In genomic region chr19:56254751-56255150, GRCm38 (mm10) we compare ENCODE assay signal across 10 mouse cellular contexts. TPM values are rescaled to one million over a fixed set of nuclear protein-coding genes. Genes with fewer than 3 reads are reported as not detected.
DNase-seq lines count a peak whose midpoint lies in the region; ATAC-seq lines count a peak whose summit lies in the region.
"Had no signal": no experiment of that assay in that cellular context is flagged by ENCODE, and none has a peak within 500 bp of the region (broad histone marks: within the 10 kb centered on the region; RNA-seq: fewer than 3 reads in every experiment).

No protein-coding gene starts in this region.

- no peaks in the 10 kb centered on the region for H3K9me3 ChIP-seq in stomach, embryonic 16.5 days (replicated peaks; ENCODE audit: control insufficient read depth, low read length)
- H3K9me3 ChIP-seq: stomach, embryonic 15.5 days had no signal

- H3K9ac ChIP-seq in stomach, embryonic 16.5 days (ENCODE audit: low read length), result no peak overlapping the region
- H3K9ac ChIP-seq: stomach, embryonic 15.5 days had no signal

- no peak overlapping the region for H3K27ac ChIP-seq in stomach, embryonic 16.5 days (ENCODE audit: low read length)
- H3K27ac ChIP-seq: stomach, embryonic 15.5 days had no signal

- 0 out of 2 replicates have a peak, but pooled peaks cover 3% of the 10 kb centered on the region for H3K4me1 ChIP-seq in stomach, embryonic 16.5 days (ENCODE audit: control insufficient read depth, insufficient read depth, low read length)

- H3K4me2 ChIP-seq in stomach, embryonic 16.5 days (ENCODE audit: low read depth, low read length), result no peak overlapping the region
- H3K4me2 ChIP-seq: stomach, embryonic 15.5 days had no signal

- no peaks in the 10 kb centered on the region for H3K36me3 ChIP-seq in stomach, embryonic 16.5 days (ENCODE audit: control insufficient read depth, insufficient read depth, low read length)
- H3K36me3 ChIP-seq: stomach, embryonic 15.5 days had no signal

- ATAC-seq in stomach, embryonic 16.5 days (ENCODE audit: insufficient read depth, low FRiP score), result peak; percentile 19; the same call in 1 of the 2 replicates

- whole genome bisulfite sequencing in stomach, embryonic 16.5 days, result 55% methylated on average over 7 of the region's 7 CpGs

- H3K27me3 ChIP-seq in stomach, embryonic 16.5 days (ENCODE audit: control insufficient read depth, insufficient read depth, low read length), result no peaks in the 10 kb centered on the region; the same call in 1 of the 2 replicates
- H3K27me3 ChIP-seq: stomach, embryonic 15.5 days had no signal

- H3K4me3 ChIP-seq in stomach, embryonic 16.5 days (replicated peaks; ENCODE audit: low read length), result no peak overlapping the region
- H3K4me3 ChIP-seq: stomach, embryonic 15.5 days had no signal

- intact Hi-C loops in gastrocnemius, postnatal 14 days (cut with DNase I; ENCODE audit: low total_unique reads), result no loop called here
- intact Hi-C loops in heart, postnatal 25 days (cut with DNase I), result loop anchor here (1.0 to 5.0 kb wide), 3 partner anchors 42 to 918 kb away; no protein-coding TSS in a partner anchor

- DNase-seq in gastrocnemius, adult 18-20 months (ENCODE audit: low spot score), result peak; percentile 13
- no peak for DNase-seq in gastrocnemius, adult 8-10 months (ENCODE audit: low spot score in 2 of 2)
- DNase-seq in ovary, postnatal 14 days (ENCODE audit: low spot score), result peak; percentile 40
- DNase-seq in ovary, postnatal 36 days (ENCODE audit: low spot score), result no peak
- DNase-seq in gastrocnemius, postnatal 14 days, result peak; percentile 52
- no peak for DNase-seq in cerebellum, adult 18-20 months
- DNase-seq in heart, postnatal 25 days (ENCODE audit: low spot score), result no peak

RNA-seq across cellular contexts. Expression of gene Habp2, which starts 32.2 kb away (rescaled TPM):
- total RNA-seq in gastrocnemius, adult 18-20 months (2021), result not detected
- total RNA-seq in gastrocnemius, adult 8-10 months (2022), result under 1 TPM in 1 of 4 experiments, not detected in 3; 0.16 TPM
- total RNA-seq in gastrocnemius, postnatal 14 days (2021), result not detected
- 34.5 and 41.5 TPM in 2 replicates for polyA plus RNA-seq in stomach, embryonic 16.5 days (2015; fragmentation: Nextera tagmentation; extraction: Ambion mirVana)
- total RNA-seq in heart, postnatal 25 days (2021), result not detected
- total RNA-seq: gastrocnemius, postnatal 36 days had no signal

Comparison
In these comparisons a context has a peak if more than half of its experiments do, and no peak if none do; other contexts are left out.
1. DNase-seq: peak in gastrocnemius, adult 18-20 months (single experiment), ovary, postnatal 14 days (single experiment) and gastrocnemius, postnatal 14 days (single experiment); none in gastrocnemius, adult 8-10 months (0 of 2), ovary, postnatal 36 days (single experiment), cerebellum, adult 18-20 months (0 of 2) and heart, postnatal 25 days (single experiment).